Comparison of ENCODE assay signal across 15 mouse cellular contexts in the genomic region with DNA sequence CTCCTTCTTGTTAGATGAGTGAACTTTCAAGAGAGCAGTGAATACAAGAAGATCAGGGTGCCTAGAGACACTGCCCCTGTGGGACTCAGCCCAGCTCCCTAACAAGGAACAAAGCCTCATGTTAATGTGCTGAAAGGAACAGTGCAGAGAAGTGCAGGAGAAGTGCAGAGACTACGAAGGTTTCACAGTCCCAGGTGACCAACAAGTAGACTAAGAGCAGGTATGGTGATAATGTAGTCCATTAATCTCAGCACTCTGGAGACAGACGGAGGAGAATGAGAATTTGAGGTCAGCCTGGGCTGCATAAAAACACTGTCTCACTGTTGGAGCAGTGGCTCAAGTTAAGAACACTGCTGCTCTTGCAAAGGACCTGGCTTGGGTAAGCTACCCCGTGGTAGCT.
DNase-seq lines count a peak whose midpoint lies in the region; ATAC-seq and TF ChIP-seq lines count a peak whose summit lies in the region.
"Had no signal": no experiment of that assay in that cellular context is flagged by ENCODE, and none has a peak within 500 bp of the region (broad histone marks: within the 10 kb centered on the region; RNA-seq: fewer than 3 reads in every experiment).

No protein-coding gene starts in this region.

- no peak for TF ChIP-seq POLR2A in olfactory bulb, adult 2 months (IDR thresholded peaks at IDR 0.05; ENCODE audit: insufficient read depth, low read depth, low read length)

- ATAC-seq in liver, postnatal 0 days = no peak
- no peak for ATAC-seq in liver, embryonic 12.5 days
- ATAC-seq in embryonic facial prominence, embryonic 12.5 days (ENCODE audit: insufficient number of reproducible peaks, insufficient read depth, low FRiP score, low TSS enrichment) = no peak
- ATAC-seq in monocyte, adult 5-6 weeks (replicated peaks; ENCODE audit: insufficient number of reproducible peaks, low FRiP score, low TSS enrichment, poor library complexity, severe bottlenecking) = no peak
- ATAC-seq: midbrain, embryonic 16.5 days had no signal

- H3K4me2 ChIP-seq in liver, postnatal 0 days (ENCODE audit: low read depth, low read length) = no peak overlapping the region
- H3K4me2 ChIP-seq in liver, embryonic 12.5 days = no peak overlapping the region
- no peak overlapping the region for H3K4me2 ChIP-seq in embryonic facial prominence, embryonic 12.5 days (replicated peaks)
- H3K4me2 ChIP-seq: neural tube, embryonic 13.5 days had no signal

- peaks cover 54% of the 10 kb centered on the region for H3K4me1 ChIP-seq in liver, postnatal 0 days (ENCODE audit: insufficient read depth)
- peaks cover 42% of the 10 kb centered on the region for H3K4me1 ChIP-seq in liver, embryonic 12.5 days
- H3K4me1 ChIP-seq in embryonic facial prominence, embryonic 12.5 days = peaks cover 71% of the 10 kb centered on the region
- peaks cover 23% of the 10 kb centered on the region for H3K4me1 ChIP-seq in olfactory bulb, adult 2 months (ENCODE audit: control insufficient read depth, insufficient read depth, low read length)

- H3K36me3 ChIP-seq in liver, postnatal 0 days (replicated peaks; ENCODE audit: insufficient read depth, low read length) = no peaks in the 10 kb centered on the region
- H3K36me3 ChIP-seq in liver, embryonic 12.5 days = no peaks in the 10 kb centered on the region
- H3K36me3 ChIP-seq in embryonic facial prominence, embryonic 12.5 days = no peaks in the 10 kb centered on the region
- H3K36me3 ChIP-seq: neural tube, embryonic 13.5 days had no signal

- no peak overlapping the region for H3K4me3 ChIP-seq in liver, postnatal 0 days (ENCODE audit: low read depth, low read length)
- H3K4me3 ChIP-seq in liver, embryonic 12.5 days = no peak overlapping the region
- H3K4me3 ChIP-seq in embryonic facial prominence, embryonic 12.5 days = no peak overlapping the region
- H3K4me3 ChIP-seq in olfactory bulb, adult 2 months (ENCODE audit: insufficient read depth, low read depth, low read length) = no peak overlapping the region
- H3K4me3 ChIP-seq: neural tube, embryonic 13.5 days had no signal

- TF ChIP-seq EP300 in liver, postnatal 0 days (IDR thresholded peaks at IDR 0.05; ENCODE audit: low read depth) = no peak

- peak overlapping the region; percentile 81 for H3K27ac ChIP-seq in liver, postnatal 0 days (ENCODE audit: low read depth)
- H3K27ac ChIP-seq in liver, embryonic 12.5 days = no peak overlapping the region
- H3K27ac ChIP-seq in embryonic facial prominence, embryonic 12.5 days = peak overlapping the region; percentile 58
- H3K27ac ChIP-seq in olfactory bulb, adult 2 months (ENCODE audit: insufficient read depth, low read depth, low read length) = peak overlapping the region; percentile 59; the same call in 1 of the 2 replicates
- H3K27ac ChIP-seq: macrophage had no signal

- no peak overlapping the region for H3K9ac ChIP-seq in liver, postnatal 0 days (replicated peaks)
- H3K9ac ChIP-seq in liver, embryonic 12.5 days = no peak overlapping the region
- no peak overlapping the region for H3K9ac ChIP-seq in embryonic facial prominence, embryonic 12.5 days
- H3K9ac ChIP-seq: neural tube, embryonic 13.5 days had no signal

- intact Hi-C loops in heart, postnatal 36 days (cut with DNase I) = loop anchor here (2.0 to 10.0 kb wide), 4 partner anchors 61 to 614 kb away; no protein-coding TSS in a partner anchor

- H3K27me3 ChIP-seq in liver, postnatal 0 days (ENCODE audit: insufficient read depth, low read length) = no peaks in the 10 kb centered on the region
- peaks cover 22% of the 10 kb centered on the region; the same call in 1 of the 2 replicates for H3K27me3 ChIP-seq in liver, embryonic 12.5 days (replicated peaks)
- no peaks in the 10 kb centered on the region for H3K27me3 ChIP-seq in embryonic facial prominence, embryonic 12.5 days
- H3K27me3 ChIP-seq: neural tube, embryonic 13.5 days had no signal

- H3K9me3 ChIP-seq in liver, postnatal 0 days (ENCODE audit: low read length) = no peaks in the 10 kb centered on the region
- no peaks in the 10 kb centered on the region for H3K9me3 ChIP-seq in liver, embryonic 12.5 days (replicated peaks)
- no peaks in the 10 kb centered on the region for H3K9me3 ChIP-seq in embryonic facial prominence, embryonic 12.5 days
- H3K9me3 ChIP-seq: neural tube, embryonic 13.5 days had no signal

- DNase-seq in heart, adult 11 months = peak; percentile 92
- DNase-seq in heart, postnatal 36 days = no peak
- no peak for DNase-seq in liver, postnatal 0 days
- DNase-seq in right cerebral cortex, postnatal 36 days (ENCODE audit: low spot score in 2 of 2) = no peak
- DNase-seq: adrenal gland, adult 8-10 months; cerebellum, postnatal 10 days; right cerebral cortex, postnatal 4 days; thymus, adult 18-20 months had no signal

- WGBS in liver, postnatal 0 days (ENCODE audit: insufficient replicate concordance) = 62% methylated on average over 3 of the region's 3 CpGs
- 61% methylated on average over 3 of the region's 3 CpGs for WGBS in liver, embryonic 12.5 days (ENCODE audit: insufficient replicate concordance)
- WGBS in embryonic facial prominence, embryonic 12.5 days = 58% methylated on average over 3 of the region's 3 CpGs
- 80% methylated on average over 3 of the region's 3 CpGs for WGBS in olfactory bulb, adult 2 months

- TF ChIP-seq CTCF in liver, postnatal 0 days (IDR thresholded peaks at IDR 0.05; ENCODE audit: low read depth) = no peak
- no peak for TF ChIP-seq CTCF in olfactory bulb, adult 2 months (IDR thresholded peaks at IDR 0.05; ENCODE audit: insufficient read depth, low read depth, low read length)
